Mouse (Mus musculus): ENCODE measurements around the gene Rapgef2.

DNA sequence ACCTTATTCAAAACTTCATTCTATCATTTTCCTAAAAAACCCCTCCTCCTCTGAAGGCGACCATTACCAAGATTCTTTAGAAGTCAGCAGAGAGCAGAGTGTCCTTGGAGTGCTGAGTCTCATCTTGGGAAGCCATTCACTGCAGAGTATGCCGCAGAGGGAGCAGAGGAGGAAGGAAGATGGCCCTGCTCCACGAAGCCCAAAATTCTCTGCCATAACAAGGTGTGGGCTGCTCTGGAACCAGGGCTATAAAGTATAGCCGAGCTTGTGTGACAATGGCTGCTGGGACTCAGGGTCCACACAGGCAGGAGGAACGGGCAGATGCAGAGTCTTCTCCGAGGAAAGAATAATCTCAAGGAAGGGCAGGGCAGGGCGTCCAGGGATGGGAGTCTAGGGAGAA lies 62.0 kb downstream of the Rapgef2 start:
- TF ChIP-seq CTCF (IDR thresholded peaks at IDR 0.05; ENCODE audit: insufficient read depth, low read length) (no peak), POLR2A (IDR thresholded peaks at IDR 0.05; ENCODE audit: borderline replicate concordance, extremely low read depth, low read depth, low read length) (no peak)

All from lung, adult 2 months (tissue).